Mouse (Mus musculus): Measurements from ENCODE around the gene Il27. TPM values are rescaled to one million over a fixed set of nuclear protein-coding genes. Genes with fewer than 3 reads are reported as not detected.
"Not testable (repeated sequence)": the region's sequence is repeated elsewhere in the genome, so short reads cannot be mapped to it uniquely, and the experiment has no call there.

Il27 gene
- not detected for total RNA-seq (2021)

- intact Hi-C loops (cut with DNase I): no loop called here
Observed at GRCm38 (mm10) chr7:126594862-126595561, at the start of gene Il27. TSS of gene Il27 (minus strand) at chr7:126594941.

GRCm38 (mm10) chr7:126644345-126644744 lies 49.6 kb upstream of the Il27 start:
- DNase-seq (ENCODE audit: low spot score in 2 of 2): no peak
- intact Hi-C loops (cut with DNase I): no loop called here

More at GRCm38 (mm10) chr7:126594862-126595561, at the start of gene Il27:
- no peak for DNase-seq (ENCODE audit: low spot score in 2 of 2)

- intact Hi-C loops (cut with DNase I): not testable (repeated sequence)
Observed at GRCm38 (mm10) chr7:126643244-126643617, 48.5 kb upstream of the Il27 start.

GRCm38 (mm10) chr7:126642545-126643243 lies 48.0 kb upstream of the Il27 start:
- intact Hi-C loops (cut with DNase I): no loop called here
- no peak for DNase-seq (ENCODE audit: low spot score in 2 of 2)

More at GRCm38 (mm10) chr7:126643244-126643617, 48.5 kb upstream of the Il27 start:
- DNase-seq (ENCODE audit: low spot score in 2 of 2): peak in 1 of 2 experiments; percentile 8

- no peak for DNase-seq (ENCODE audit: low spot score in 2 of 2)
- intact Hi-C loops (cut with DNase I): loop anchor here (2.0 kb wide), 1 partner anchor 50 kb away; no protein-coding TSS in a partner anchor
Observed at GRCm38 (mm10) chr7:126636733-126637520, 42.2 kb upstream of the Il27 start.

GRCm38 (mm10) chr7:126635375-126635774 lies 40.6 kb upstream of the Il27 start:
- intact Hi-C loops (cut with DNase I): no loop called here
- DNase-seq (ENCODE audit: low spot score in 2 of 2): no peak

- DNase-seq (ENCODE audit: low spot score in 2 of 2): no peak
- intact Hi-C loops (cut with DNase I): no loop called here
Observed at GRCm38 (mm10) chr7:126632478-126632877, 37.7 kb upstream of the Il27 start.

GRCm38 (mm10) chr7:126630824-126631518 lies 36.2 kb upstream of the Il27 start, which contains the start of gene Nupr1:
TSS of gene Nupr1 (minus strand) at chr7:126630861.
- intact Hi-C loops (cut with DNase I): no loop called here
- DNase-seq (ENCODE audit: low spot score in 2 of 2): no peak

GRCm38 (mm10) chr7:126629915-126630314 lies 35.2 kb upstream of the Il27 start:
- DNase-seq (ENCODE audit: low spot score in 2 of 2): no peak
- intact Hi-C loops (cut with DNase I): no loop called here

- DNase-seq (ENCODE audit: low spot score in 2 of 2): no peak
- intact Hi-C loops (cut with DNase I): no loop called here
Observed at GRCm38 (mm10) chr7:126628111-126628510, 33.4 kb upstream of the Il27 start.

GRCm38 (mm10) chr7:126625807-126626600 lies 31.3 kb upstream of the Il27 start:
- DNase-seq (ENCODE audit: low spot score in 2 of 2): no peak
- intact Hi-C loops (cut with DNase I): no loop called here

GRCm38 (mm10) chr7:126625369-126625768 lies 30.6 kb upstream of the Il27 start:
- intact Hi-C loops (cut with DNase I): no loop called here
- DNase-seq (ENCODE audit: low spot score in 2 of 2): peak; percentile 7 to 36

- intact Hi-C loops (cut with DNase I): no loop called here
- DNase-seq (ENCODE audit: low spot score in 2 of 2): no peak
Observed at GRCm38 (mm10) chr7:126624774-126625173, 30.0 kb upstream of the Il27 start.

- DNase-seq (ENCODE audit: low spot score in 2 of 2): no peak
- intact Hi-C loops (cut with DNase I): no loop called here
Observed at GRCm38 (mm10) chr7:126623381-126623780, 28.6 kb upstream of the Il27 start.

GRCm38 (mm10) chr7:126621452-126622359 lies 27.0 kb upstream of the Il27 start:
- intact Hi-C loops (cut with DNase I): no loop called here
- DNase-seq (ENCODE audit: low spot score in 2 of 2): no peak

GRCm38 (mm10) chr7:126619559-126620275 lies 25.0 kb upstream of the Il27 start:
- intact Hi-C loops (cut with DNase I): no loop called here

GRCm38 (mm10) chr7:126616707-126617106 lies 22.0 kb upstream of the Il27 start:
- intact Hi-C loops (cut with DNase I): no loop called here
- DNase-seq (ENCODE audit: low spot score in 2 of 2): no peak

More at GRCm38 (mm10) chr7:126619559-126620275, 25.0 kb upstream of the Il27 start:
- DNase-seq (ENCODE audit: low spot score in 2 of 2): no peak
